Mouse (Mus musculus) ES-E14 (cell line): ENCODE results near the gene Txndc15. TPM values are rescaled to one million over a fixed set of nuclear protein-coding genes. Genes with fewer than 3 reads are reported as not detected.

Experiments used
- DNase-seq: peaks from one replicate; pipeline ENCODE4 v3.0.0-alpha.2; 2013; ENCODE audit warnings: low read depth, low spot score
- H3K27ac ChIP-seq: 2 replicates; pipeline ENCODE4 v1.5.1; 2012; ENCODE audit warnings: low read depth, mild to moderate bottlenecking, low read length, moderate library complexity, mixed read lengths; ENCODE audit not compliant: poor library complexity, insufficient read depth, severe bottlenecking
- H3K36me3 ChIP-seq: 2 replicates; pipeline ENCODE4 v1.6.1; 2012; ENCODE audit warnings: mild to moderate bottlenecking, low read length, moderate library complexity, mixed read lengths; ENCODE audit not compliant: control insufficient read depth, poor library complexity, insufficient read depth, severe bottlenecking
- H3K4me1 ChIP-seq, 2 experiments: fragments of 150-350 bp in 1 of 2; sonication (generic) in 1 of 2; 2 replicates each; pipeline ENCODE4 v1.6.1; 2012; ENCODE audit warnings: low read length in 2 of 2, mild to moderate bottlenecking in 1 of 2, mixed read lengths in 1 of 2; ENCODE audit not compliant: control insufficient read depth in 2 of 2, insufficient read depth in 2 of 2, poor library complexity in 1 of 2
- H3K4me3 ChIP-seq, 2 experiments: fragments of 150-350 bp in 1 of 2; sonication (generic) in 1 of 2; 2 replicates each; pipeline ENCODE4 v1.5.1; 2012; ENCODE audit warnings: low read length in 2 of 2, low read depth in 1 of 2, mild to moderate bottlenecking in 1 of 2, mixed read lengths in 1 of 2; ENCODE audit not compliant: insufficient read depth in 1 of 2, poor library complexity in 1 of 2, severe bottlenecking in 1 of 2
- H3K9ac ChIP-seq: 2 replicates; pipeline ENCODE4 v1.6.1; 2012; ENCODE audit warnings: low read depth, mild to moderate bottlenecking, low read length, mixed read lengths; ENCODE audit not compliant: poor library complexity, insufficient read depth, severe bottlenecking
- H3K9me3 ChIP-seq: fragments of 150-350 bp; sonication (generic); 2 replicates; pipeline ENCODE4 v1.6.1; 2012; ENCODE audit warnings: low read depth, mild to moderate bottlenecking, low read length; ENCODE audit not compliant: control insufficient read depth, insufficient read depth
- CHD2 ChIP-seq: IDR thresholded peaks from 2 replicates; pipeline ENCODE4 v1.6.1; 2014; ENCODE audit warnings: mild to moderate bottlenecking, low read depth, low read length, inconsistent platforms
- HCFC1 ChIP-seq: IDR thresholded peaks from 2 replicates; pipeline ENCODE4 v1.6.1; 2012; ENCODE audit warnings: low read length, inconsistent platforms, borderline replicate concordance; ENCODE audit not compliant: insufficient read depth
- MAFK ChIP-seq: IDR thresholded peaks from 2 replicates; pipeline ENCODE4 v1.6.1; 2014; ENCODE audit warnings: mild to moderate bottlenecking, low read depth, low read length, inconsistent platforms; ENCODE audit not compliant: insufficient read depth
- ZC3H11A ChIP-seq: IDR thresholded peaks from 2 replicates; pipeline ENCODE4 v1.6.1; 2012; ENCODE audit warnings: low read depth, mild to moderate bottlenecking, inconsistent platforms, low read length, borderline replicate concordance
- ZNF384 ChIP-seq: IDR thresholded peaks from 2 replicates; pipeline ENCODE4 v1.6.1; 2012; ENCODE audit warnings: low read depth, low read length, inconsistent platforms
- in situ Hi-C, 2 experiments: fragments of 600-800 bp; cut with MboI; formaldehyde crosslinking; loops; one replicate each; pipeline ENCODE4 v1.15.1; 2025; ENCODE audit warnings: low sequenced_read_pairs in 2 of 2, inconsistent platforms in 1 of 2; ENCODE audit not compliant: unreplicated experiment in 2 of 2
- total RNA-seq: library from RNA; depleted of rRNA; stranded (reverse); fragments of 300-350 nt; gene quantifications from 2 replicates; pipeline ENCODE4 v1.2.3, GENCODE M21; 2012; rRNA removed

Gene Txndc15
- total RNA-seq, 1 experiment, result 56.9 TPM

- TF ChIP-seq ZNF384 (no peak), ZC3H11A (no peak), HCFC1 (no peak), MAFK (no peak), CHD2 (no peak)
- H3K36me3 ChIP-seq, result no peaks in the 10 kb centered on the region; the same call in 1 of the 2 replicates
- DNase-seq, result no peak
- no peak overlapping the region for H3K27ac ChIP-seq
- H3K4me1 ChIP-seq, result peaks cover 2 to 5% of the 10 kb centered on the region in 2 experiments; a peak in 3 of 4 replicates
- no peak overlapping the region for H3K9ac ChIP-seq
- H3K4me3 ChIP-seq, result no peak overlapping the region
- in situ Hi-C loops, result no loop called here
- H3K9me3 ChIP-seq, result no peaks in the 10 kb centered on the region
Measured at GRCm38 (mm10) chr13:55761486-55761885, 47.0 kb downstream of the Txndc15 start.

GRCm38 (mm10) chr13:55774352-55774751, 59.9 kb downstream of the Txndc15 start:
- no peak overlapping the region for H3K27ac ChIP-seq

GRCm38 (mm10) chr13:55775056-55775455, 60.6 kb downstream of the Txndc15 start:
- no peak for TF ChIP-seq CHD2
- no peak for TF ChIP-seq ZC3H11A
- TF ChIP-seq HCFC1, result no peak
- TF ChIP-seq ZNF384, result no peak
- no peak for TF ChIP-seq MAFK
- Histone ChIP-seq H3K4me1 (no peaks in the 10 kb centered on the region), H3K9me3 (peaks cover 7% of the 10 kb centered on the region; the same call in 1 of the 2 replicates), H3K4me3 (no peak overlapping the region), H3K27ac (no peak overlapping the region), H3K36me3 (peaks cover 3% of the 10 kb centered on the region; the same call in 1 of the 2 replicates), H3K9ac (no peak overlapping the region)
- in situ Hi-C loops, result no loop called here
- no peak for DNase-seq

More at GRCm38 (mm10) chr13:55774352-55774751, 59.9 kb downstream of the Txndc15 start:
- in situ Hi-C loops, result no loop called here
- no peak for DNase-seq
- Histone ChIP-seq H3K4me1 (no peaks in the 10 kb centered on the region), H3K36me3 (peaks cover 3% of the 10 kb centered on the region; the same call in 1 of the 2 replicates), H3K9me3 (peaks cover 7% of the 10 kb centered on the region; the same call in 1 of the 2 replicates), H3K4me3 (no peak overlapping the region), H3K9ac (no peak overlapping the region)
- TF ChIP-seq MAFK (no peak), CHD2 (no peak), HCFC1 (no peak), ZNF384 (no peak), ZC3H11A (no peak)

Other genes starting within 250 kb of the Txndc15 start
- gene Dbn1, start 226.5 kb upstream of the Txndc15 start, total RNA-seq, result 77.0 and 83.8 TPM in 2 replicates
- gene Pdlim7, start 201.0 kb upstream of the Txndc15 start, total RNA-seq, result 46.7 and 58.2 TPM in 2 replicates
- gene Dok3, start 185.4 kb upstream of the Txndc15 start, total RNA-seq, result 0.98 and 1.7 TPM in 2 replicates
- gene Ddx41, start 178.0 kb upstream of the Txndc15 start, total RNA-seq, result 85.9 and 120 TPM in 2 replicates
- 50.8 and 77.5 TPM in 2 replicates for gene Fam193b, start 143.5 kb upstream of the Txndc15 start, total RNA-seq
- 363 and 460 TPM in 2 replicates for gene Tmed9, start 140.9 kb upstream of the Txndc15 start, total RNA-seq
- gene B4galt7, start 114.8 kb upstream of the Txndc15 start, total RNA-seq, result 21.0 and 24.3 TPM in 2 replicates
- 47.8 and 56.3 TPM in 2 replicates for gene Caml, start 91.6 kb upstream of the Txndc15 start, total RNA-seq
- 45.5 and 56.4 TPM in 2 replicates for gene Ddx46, start 79.6 kb upstream of the Txndc15 start, total RNA-seq
- gene B230219D22Rik, start 21.5 kb upstream of the Txndc15 start, total RNA-seq, result 32.1 and 40.0 TPM in 2 replicates
- 9.2 and 10.8 TPM in 2 replicates for gene Pcbd2, start 12.7 kb downstream of the Txndc15 start, total RNA-seq
- gene Catsper3, start 69.9 kb downstream of the Txndc15 start, total RNA-seq, result not detected in 2 replicates
- gene Pitx1, start 121.5 kb downstream of the Txndc15 start, total RNA-seq, result 0.26 and 1.0 TPM in 2 replicates